Mouse (Mus musculus) thymus, adult 18-20 months (tissue): ENCODE measurements around the gene Tmem51.
"Not testable (repeated sequence)": the region's sequence is repeated elsewhere in the genome, so short reads cannot be mapped to it uniquely, and the experiment has no call there.

ENCODE experiments used
- DNase-seq, 2 experiments: peaks; one replicate each; pipeline ENCODE4 v3.0.0; 2022; ENCODE audit warnings: mixed read lengths in 2 of 2

Gene Tmem51

GRCm38 (mm10) chr4:142014659-142015608 lies 69.2 kb downstream of the Tmem51 start, which contains the start of gene Fhad1:
Fhad1 (minus strand) TSS chr4:142015082.
- peak; percentile 38 to 40 for DNase-seq

DNA sequence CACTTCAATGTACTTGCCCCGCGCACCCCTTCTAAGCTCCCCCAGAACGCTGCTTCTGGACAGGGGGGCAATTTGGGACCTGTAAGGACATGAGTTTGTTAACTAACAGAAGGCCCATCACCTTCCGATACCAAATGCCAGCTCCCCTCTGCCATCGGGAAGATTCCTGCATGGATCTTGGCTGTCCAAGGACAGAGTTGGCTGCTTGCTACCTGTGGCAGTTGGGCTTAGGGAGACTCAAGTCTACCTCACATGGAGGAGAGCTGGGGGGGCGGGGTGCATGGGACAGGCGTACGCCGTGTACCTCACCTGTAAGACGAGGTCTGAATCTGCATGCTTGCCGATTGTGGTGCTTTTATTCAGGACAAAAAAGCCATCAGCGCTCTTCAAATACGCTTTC lies 72.9 kb downstream of the Tmem51 start:
- DNase-seq = no peak

GRCm38 (mm10) chr4:142010441-142010840 lies 73.7 kb downstream of the Tmem51 start:
- DNase-seq = no peak

DNA sequence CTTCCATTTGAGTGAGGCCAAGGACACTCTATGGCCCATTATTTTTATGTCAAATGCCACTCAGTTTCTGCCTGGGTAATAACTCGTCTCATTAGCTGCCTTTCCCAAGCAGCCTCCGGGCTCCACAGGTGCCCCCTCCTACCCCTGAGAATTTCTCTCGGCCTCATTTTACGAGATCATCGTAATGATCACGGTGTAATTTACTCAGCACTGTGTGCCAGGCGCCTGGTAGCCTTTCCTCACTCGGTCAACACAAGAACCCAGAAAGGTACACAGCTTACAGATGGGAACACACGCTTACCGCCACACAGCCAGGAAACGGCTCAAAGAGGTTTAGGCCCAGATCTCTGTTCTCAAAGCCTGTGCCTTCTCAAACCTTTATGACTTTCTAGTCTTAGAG lies 75.9 kb downstream of the Tmem51 start:
- DNase-seq = no peak

DNA sequence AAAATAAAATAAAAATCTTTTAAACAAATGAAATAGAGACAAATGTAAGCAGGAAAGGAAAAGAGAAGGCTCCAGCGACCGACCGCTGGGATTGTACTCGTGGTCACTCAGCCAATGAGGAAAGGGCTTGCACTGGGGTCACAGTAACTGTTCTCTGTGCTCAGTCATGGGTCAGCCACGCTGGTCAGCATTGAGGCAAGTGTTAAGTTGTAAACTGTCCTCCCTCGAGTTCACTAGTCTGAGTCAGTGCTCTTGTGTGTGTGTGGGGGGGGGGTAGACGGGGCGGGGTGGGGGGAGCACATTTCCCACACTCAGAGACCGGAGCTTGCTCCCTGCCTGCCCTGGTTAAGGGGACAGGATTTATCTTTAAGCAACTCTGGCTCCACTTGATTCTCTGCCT lies 83.5 kb downstream of the Tmem51 start:
- DNase-seq = no peak

DNA sequence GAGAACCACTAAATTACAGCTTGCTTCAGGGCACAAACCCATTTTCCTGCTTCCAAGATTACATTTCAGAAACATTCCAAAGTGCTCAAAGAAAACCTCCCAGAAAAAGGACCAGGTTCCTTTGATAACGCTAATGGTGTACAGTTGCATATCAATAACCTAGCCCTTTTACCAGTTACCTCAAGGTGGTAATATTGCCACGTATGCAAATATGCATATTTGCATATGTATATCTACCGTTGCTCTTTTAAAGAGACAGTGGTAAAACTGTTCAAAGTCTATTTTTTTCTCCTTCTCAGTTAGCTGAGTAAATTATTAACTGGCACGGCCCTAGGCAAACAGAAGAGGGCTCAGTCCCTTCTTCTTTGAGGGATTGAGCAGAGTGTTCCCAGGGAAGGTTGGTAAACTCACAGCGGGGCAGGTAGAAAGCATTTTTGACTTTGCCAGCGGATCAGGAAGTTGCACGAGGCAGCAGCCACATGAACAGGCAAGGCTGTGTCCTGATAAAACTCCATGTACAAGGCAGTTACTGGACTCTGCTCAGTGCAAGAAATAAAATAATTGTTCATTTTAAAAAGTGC lies 84.5 kb downstream of the Tmem51 start:
- DNase-seq = no peak

DNA sequence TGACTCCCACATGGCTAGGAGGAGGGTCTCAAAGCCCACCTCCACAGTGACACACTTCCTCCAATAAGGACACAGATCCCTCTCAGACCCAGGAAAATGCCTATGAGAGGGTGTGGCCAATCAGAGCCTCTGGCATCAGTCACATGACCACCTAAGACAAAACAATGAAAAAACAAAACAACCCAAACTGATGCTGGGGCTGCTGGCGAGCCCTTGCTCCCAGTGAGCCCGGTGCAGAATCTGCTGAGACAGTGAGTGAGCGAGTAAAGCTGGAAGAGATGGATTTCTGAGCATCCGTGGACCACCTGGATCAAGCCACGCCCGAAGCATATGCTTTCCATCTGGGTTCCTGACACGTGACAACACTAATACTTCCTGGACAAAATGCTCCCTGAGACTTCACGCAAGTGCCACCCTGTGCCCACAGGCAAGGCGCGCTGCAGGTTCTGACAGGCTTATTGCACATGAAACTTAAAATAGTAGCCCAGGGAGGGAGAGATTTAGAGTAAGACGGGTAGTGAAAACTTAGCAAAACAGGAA lies 85.8 kb downstream of the Tmem51 start:
- DNase-seq = no peak

GRCm38 (mm10) chr4:141996880-141997279 lies 87.2 kb downstream of the Tmem51 start:
- no peak for DNase-seq

- no peak for DNase-seq
These were observed 88.0 kb downstream of the Tmem51 start for GRCm38 (mm10) chr4:141996086-141996485.

GRCm38 (mm10) chr4:141994062-141994471 lies 90.0 kb downstream of the Tmem51 start:
- not testable (repeated sequence) for DNase-seq

DNA sequence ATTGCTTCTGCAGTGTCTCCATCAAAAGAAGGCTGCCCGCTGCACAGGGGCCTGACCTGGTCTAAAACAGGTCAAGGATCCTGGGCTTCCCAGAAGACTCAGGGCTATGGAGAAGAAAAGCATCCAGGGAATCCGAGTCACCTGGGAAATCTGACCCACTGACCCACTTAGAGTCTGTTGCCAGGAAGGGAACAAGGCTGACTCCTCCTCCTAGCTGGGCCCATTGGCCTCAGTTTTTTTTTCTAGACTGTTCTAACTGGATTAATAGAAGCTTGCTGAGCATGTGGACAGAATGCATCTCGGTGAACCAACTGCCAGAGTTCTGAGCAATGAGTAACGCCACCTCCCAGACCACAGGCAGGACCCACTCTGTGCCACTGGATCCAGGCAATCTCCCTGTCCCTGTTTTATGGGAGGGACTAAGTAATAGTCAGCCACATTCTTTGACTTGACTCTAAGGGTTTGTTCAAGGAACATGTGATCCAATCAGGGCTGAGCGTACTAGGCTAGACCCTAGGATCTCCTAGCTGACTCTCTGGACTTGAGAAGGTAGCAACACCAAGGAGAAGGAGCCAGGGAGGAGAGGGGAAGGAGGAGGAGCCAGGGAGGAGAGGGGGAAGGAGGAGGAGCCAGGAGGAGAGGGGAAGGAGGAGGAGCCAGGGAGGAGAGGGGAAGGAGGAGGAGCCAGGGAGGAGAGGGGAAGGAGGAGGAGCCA lies 90.6 kb downstream of the Tmem51 start:
- DNase-seq = no peak

- no peak for DNase-seq
These were observed 91.4 kb downstream of the Tmem51 start for GRCm38 (mm10) chr4:141992530-141993204.

DNA sequence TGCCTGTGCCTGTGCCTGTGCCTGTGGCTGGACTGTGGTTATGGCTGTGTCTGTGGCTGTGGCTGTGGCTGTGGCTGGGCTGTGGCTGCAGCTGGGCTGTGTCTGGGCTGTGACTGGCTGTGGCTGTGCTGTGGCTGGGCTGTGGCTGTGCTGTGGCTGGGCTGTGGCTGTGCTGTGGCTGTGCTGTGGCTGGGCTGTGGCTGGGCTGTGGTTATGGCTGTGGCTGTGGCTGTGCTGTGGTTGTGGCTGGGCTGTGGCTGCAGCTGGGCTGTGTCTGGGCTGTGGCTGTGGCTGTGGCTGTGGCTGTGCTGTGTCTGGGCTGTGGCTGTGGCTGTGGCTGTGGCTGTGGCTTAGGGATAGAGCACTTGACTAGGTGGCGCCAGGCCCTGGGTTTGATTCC lies 95.9 kb downstream of the Tmem51 start:
- DNase-seq = no peak

- DNase-seq = no peak
These were observed 100.4 kb downstream of the Tmem51 start for GRCm38 (mm10) chr4:141983689-141984088.

DNA sequence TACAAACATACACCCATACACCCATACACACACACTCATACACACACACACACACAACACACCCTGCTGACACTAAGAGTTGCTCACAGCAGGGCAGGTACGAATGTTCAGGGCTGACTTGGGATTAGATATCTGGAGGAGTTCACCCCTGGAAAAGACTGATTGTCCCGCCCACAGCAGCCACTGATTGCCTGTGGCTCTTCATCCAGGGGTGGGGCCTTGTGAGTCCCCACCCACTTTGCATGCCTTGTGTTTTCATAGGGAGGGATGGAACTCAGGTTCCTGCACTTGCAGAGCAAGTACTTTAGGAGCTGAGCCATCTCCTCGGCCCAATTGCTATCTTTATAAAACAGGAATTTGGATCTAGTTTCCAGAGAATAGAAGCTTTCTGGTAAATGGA lies 102.6 kb downstream of the Tmem51 start:
- DNase-seq = no peak
